Mouse (Mus musculus): ENCODE data around the gene Gm42417.

DNA sequence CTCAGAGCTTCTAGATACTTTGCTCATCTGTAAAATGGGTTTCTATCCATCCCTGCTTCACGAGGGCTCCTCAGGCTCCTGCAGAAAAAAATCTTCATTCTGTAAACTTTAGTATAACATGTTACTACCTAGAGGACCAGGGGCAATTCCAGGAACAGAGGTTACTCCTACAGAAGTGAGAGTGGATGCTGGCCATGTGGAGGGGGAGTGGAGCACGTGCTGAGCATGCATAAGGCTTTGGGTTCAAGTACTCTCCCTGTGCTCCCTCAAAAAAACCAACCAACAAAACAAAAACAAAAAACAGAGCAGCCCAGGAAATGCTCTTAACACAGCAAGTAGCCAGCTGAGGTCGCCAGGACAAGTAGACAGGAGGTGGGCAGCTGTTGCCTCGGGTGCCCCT is 24.4 kb upstream of the Gm42417 start:
- TF ChIP-seq CTCF (IDR thresholded peaks at IDR 0.05; ENCODE audit: extremely low read depth, insufficient read depth, insufficient read length, insufficient replicate concordance) (no peak), POLR2A (IDR thresholded peaks at IDR 0.05; ENCODE audit: low read depth, low read length) (no peak)

Data from spleen, adult 2 months (tissue).